Mouse (Mus musculus): ENCODE data around the gene Aurka.

Aurka gene

DNA sequence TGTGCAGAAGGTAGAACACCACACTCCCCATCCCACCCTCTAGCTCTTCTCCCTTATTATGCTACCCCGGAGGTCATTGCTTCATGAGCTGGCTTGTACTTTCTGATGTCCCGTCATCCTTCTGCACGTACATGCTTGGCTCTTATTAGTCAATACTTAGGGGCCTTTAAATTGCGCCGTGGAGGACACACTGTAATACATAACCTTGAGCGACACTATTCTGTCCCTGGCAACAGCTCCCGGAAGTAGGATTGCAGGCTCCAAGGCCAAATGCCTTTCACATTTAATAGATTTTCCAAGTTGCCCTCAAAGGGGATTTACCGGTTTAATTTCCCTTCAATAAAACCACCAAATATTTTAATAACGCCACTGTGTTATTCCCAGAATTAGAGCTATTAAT is 58.6 kb downstream of the Aurka start:
- DNase-seq = no peak

DNA sequence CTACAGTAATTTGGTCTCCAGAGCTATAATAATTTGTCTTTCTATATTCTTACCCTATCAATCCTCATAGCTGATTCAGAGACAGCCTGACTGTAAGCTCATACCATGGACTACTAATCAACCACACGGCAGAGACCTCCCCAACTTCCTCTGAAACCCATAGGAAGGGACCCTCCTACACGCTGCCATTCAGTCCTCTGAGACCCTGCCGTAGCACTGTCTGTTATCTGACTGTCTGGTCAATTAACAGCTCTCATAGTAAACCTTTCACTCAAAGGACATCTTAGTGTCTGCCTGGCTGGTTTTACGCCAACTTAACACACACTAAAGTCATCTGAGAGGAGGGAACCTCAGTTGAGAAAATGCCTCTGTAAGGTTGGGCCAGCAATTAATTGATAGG is 63.8 kb downstream of the Aurka start:
- DNase-seq = no peak

Measured in kidney, adult 18-20 months (tissue).